Mouse (Mus musculus): ENCODE data around the gene Gsdma. TPM values are rescaled to one million over a fixed set of nuclear protein-coding genes. Genes with fewer than 3 reads are reported as not detected.

The Gsdma gene
- polyA plus RNA-seq, 1 experiment, result not detected

- H3K4me1 ChIP-seq (ENCODE audit: control insufficient read depth), result peaks cover 28% of the 10 kb centered on the region
- peaks cover 96% of the 10 kb centered on the region for H3K36me3 ChIP-seq (ENCODE audit: control insufficient read depth)
- TF ChIP-seq TAL1 (IDR thresholded peaks at IDR 0.05; ENCODE audit: low read length), result no peak
Measured at GRCm38 (mm10) chr11:98713703-98714102, 49.6 kb downstream of the Gsdma start.

GRCm38 (mm10) chr11:98715946-98716345, 51.8 kb downstream of the Gsdma start:
- TF ChIP-seq TAL1 (IDR thresholded peaks at IDR 0.05; ENCODE audit: low read length) (no peak), GATA1 (IDR thresholded peaks at IDR 0.05; ENCODE audit: low read length) (no peak)
- Histone ChIP-seq H3K36me3 (ENCODE audit: control insufficient read depth) (peaks cover 88% of the 10 kb centered on the region), H3K9me3 (ENCODE audit: control insufficient read depth, low read length) (no peaks in the 10 kb centered on the region), H3K4me3 (replicated peaks) (no peak overlapping the region), H3K4me1 (ENCODE audit: control insufficient read depth) (peaks cover 28% of the 10 kb centered on the region), H3K27me3 (ENCODE audit: control insufficient read depth) (no peaks in the 10 kb centered on the region)

More at GRCm38 (mm10) chr11:98713703-98714102, 49.6 kb downstream of the Gsdma start:
- Histone ChIP-seq H3K27me3 (ENCODE audit: control insufficient read depth) (no peaks in the 10 kb centered on the region), H3K4me3 (replicated peaks) (no peak overlapping the region), H3K9me3 (ENCODE audit: control insufficient read depth, low read length) (no peaks in the 10 kb centered on the region)

- Histone ChIP-seq H3K36me3 (ENCODE audit: control insufficient read depth) (peaks cover 80% of the 10 kb centered on the region), H3K9me3 (ENCODE audit: control insufficient read depth, low read length) (no peaks in the 10 kb centered on the region), H3K4me3 (replicated peaks) (no peak overlapping the region), H3K4me1 (ENCODE audit: control insufficient read depth) (peaks cover 22% of the 10 kb centered on the region), H3K27me3 (ENCODE audit: control insufficient read depth) (no peaks in the 10 kb centered on the region)
- no peak for TF ChIP-seq TAL1 (IDR thresholded peaks at IDR 0.05; ENCODE audit: low read length)
- TF ChIP-seq GATA1 (IDR thresholded peaks at IDR 0.05; ENCODE audit: low read length), result no peak
Measured at GRCm38 (mm10) chr11:98717904-98718303, 53.8 kb downstream of the Gsdma start.

- Histone ChIP-seq H3K27me3 (ENCODE audit: control insufficient read depth) (no peaks in the 10 kb centered on the region), H3K36me3 (ENCODE audit: control insufficient read depth) (peaks cover 77% of the 10 kb centered on the region), H3K9me3 (ENCODE audit: control insufficient read depth, low read length) (no peaks in the 10 kb centered on the region), H3K4me1 (ENCODE audit: control insufficient read depth) (peaks cover 22% of the 10 kb centered on the region), H3K4me3 (replicated peaks) (no peak overlapping the region)
- TF ChIP-seq TAL1 (IDR thresholded peaks at IDR 0.05; ENCODE audit: low read length), result no peak
- no peak for TF ChIP-seq GATA1 (IDR thresholded peaks at IDR 0.05; ENCODE audit: low read length)
Measured at GRCm38 (mm10) chr11:98720756-98721155, 56.6 kb downstream of the Gsdma start.

- Histone ChIP-seq H3K36me3 (ENCODE audit: control insufficient read depth) (peaks cover 76% of the 10 kb centered on the region), H3K27me3 (ENCODE audit: control insufficient read depth) (no peaks in the 10 kb centered on the region), H3K4me3 (replicated peaks) (no peak overlapping the region), H3K4me1 (ENCODE audit: control insufficient read depth) (peaks cover 25% of the 10 kb centered on the region), H3K9me3 (ENCODE audit: control insufficient read depth, low read length) (no peaks in the 10 kb centered on the region)
- no peak for TF ChIP-seq GATA1 (IDR thresholded peaks at IDR 0.05; ENCODE audit: low read length)
- TF ChIP-seq TAL1 (IDR thresholded peaks at IDR 0.05; ENCODE audit: low read length), result no peak
Measured at GRCm38 (mm10) chr11:98721458-98722226, 57.5 kb downstream of the Gsdma start.

- H3K36me3 ChIP-seq (ENCODE audit: control insufficient read depth), result peaks cover 76% of the 10 kb centered on the region
- TF ChIP-seq TAL1 (IDR thresholded peaks at IDR 0.05; ENCODE audit: low read length) (no peak), GATA1 (IDR thresholded peaks at IDR 0.05; ENCODE audit: low read length) (no peak)
- no peaks in the 10 kb centered on the region for H3K27me3 ChIP-seq (ENCODE audit: control insufficient read depth)
- H3K4me3 ChIP-seq (replicated peaks), result no peak overlapping the region
- H3K4me1 ChIP-seq (ENCODE audit: control insufficient read depth), result peaks cover 26% of the 10 kb centered on the region
- H3K9me3 ChIP-seq (ENCODE audit: control insufficient read depth, low read length), result no peaks in the 10 kb centered on the region
Measured at GRCm38 (mm10) chr11:98723098-98723497, 58.9 kb downstream of the Gsdma start.

- no peaks in the 10 kb centered on the region for H3K9me3 ChIP-seq (ENCODE audit: control insufficient read depth, low read length)
- peaks cover 19% of the 10 kb centered on the region for H3K4me1 ChIP-seq (ENCODE audit: control insufficient read depth)
Measured at GRCm38 (mm10) chr11:98725926-98726506, 61.9 kb downstream of the Gsdma start.

More at GRCm38 (mm10) chr11:98725926-98726506, 61.9 kb downstream of the Gsdma start:
- Histone ChIP-seq H3K27me3 (ENCODE audit: control insufficient read depth) (no peaks in the 10 kb centered on the region), H3K4me3 (replicated peaks) (no peak overlapping the region), H3K36me3 (ENCODE audit: control insufficient read depth) (peaks cover 57% of the 10 kb centered on the region)
- no peak for TF ChIP-seq TAL1 (IDR thresholded peaks at IDR 0.05; ENCODE audit: low read length)
- no peak for TF ChIP-seq GATA1 (IDR thresholded peaks at IDR 0.05; ENCODE audit: low read length)

Other genes with a start within 250 kb of the Gsdma start
- 3.1 and 4.4 TPM in 2 replicates for gene Mien1, start 225.4 kb upstream of the Gsdma start, polyA plus RNA-seq (2012)
- 0.11 and 0.13 TPM in 2 replicates for gene Grb7, start 218.0 kb upstream of the Gsdma start, polyA plus RNA-seq (2012)
- gene Ikzf3, start 118.3 kb upstream of the Gsdma start, polyA plus RNA-seq (2012), result not detected in 2 replicates
- 0.08 and 0.09 TPM in 2 replicates for gene Zpbp2, start 113.3 kb upstream of the Gsdma start, polyA plus RNA-seq (2012)
- gene Ormdl3, start 77.0 kb upstream of the Gsdma start, polyA plus RNA-seq (2012), result 13.5 and 13.6 TPM in 2 replicates
- gene Lrrc3c, start 66.1 kb upstream of the Gsdma start, polyA plus RNA-seq (2012), result not detected in 2 replicates
- not detected in 2 replicates for gene Gm12355, start 38.7 kb upstream of the Gsdma start, polyA plus RNA-seq (2012)
- not detected in 2 replicates for gene Gsdma3, start 38.0 kb upstream of the Gsdma start, polyA plus RNA-seq (2012)
- not detected in 2 replicates for gene Gsdma2, start 17.6 kb upstream of the Gsdma start, polyA plus RNA-seq (2012)
- gene Psmd3, start 18.2 kb downstream of the Gsdma start, polyA plus RNA-seq (2012), result 15.0 and 17.0 TPM in 2 replicates
- not detected in 2 replicates for gene Csf3, start 36.9 kb downstream of the Gsdma start, polyA plus RNA-seq (2012)
- gene Med24, start 65.1 kb downstream of the Gsdma start, polyA plus RNA-seq (2012), result 13.2 and 14.4 TPM in 2 replicates
- gene Thra, start 76.3 kb downstream of the Gsdma start, polyA plus RNA-seq (2012), result 3.2 TPM in 2 replicates
- 0.22 and 0.29 TPM in 2 replicates for gene Nr1d1, start 111.0 kb downstream of the Gsdma start, polyA plus RNA-seq (2012)
- 2.7 TPM in 2 replicates for gene Msl1, start 131.2 kb downstream of the Gsdma start, polyA plus RNA-seq (2012)
- gene Casc3, start 140.6 kb downstream of the Gsdma start, polyA plus RNA-seq (2012), result 2.6 and 3.3 TPM in 2 replicates
- not detected in 2 replicates for gene Rapgefl1, start 172.4 kb downstream of the Gsdma start, polyA plus RNA-seq (2012)
- gene Wipf2, start 199.3 kb downstream of the Gsdma start, polyA plus RNA-seq (2012), result 0.81 TPM in 2 replicates
- 0.76 and 0.82 TPM in 2 replicates for gene Cdc6, start 243.4 kb downstream of the Gsdma start, polyA plus RNA-seq (2012)

Data from erythroblast, embryonic 14.5 days (primary cell).